Mouse (Mus musculus) lung, postnatal 0 days (tissue): ENCODE results near the gene Cyb5rl.

Experiments used
- CTCF ChIP-seq: IDR thresholded peaks from 2 replicates; pipeline ENCODE4 v1.5.1; 2016; ENCODE audit warnings: antibody characterized with exemption, mild to moderate bottlenecking
- EP300 ChIP-seq: IDR thresholded peaks from 2 replicates; pipeline ENCODE4 v1.6.1; 2016; ENCODE audit warnings: antibody characterized with exemption, mild to moderate bottlenecking, control low read depth

- TF ChIP-seq CTCF (no peak), EP300 (no peak)
Measured at GRCm38 (mm10) chr4:107058346-107058745, 8.4 kb upstream of the Cyb5rl start.
